In genomic region chr12:113137260-113138213, GRCm38 (mm10) we compare ENCODE assay signal across 19 mouse cellular contexts. TPM values are rescaled to one million over a fixed set of nuclear protein-coding genes. Genes with fewer than 3 reads are reported as not detected.
DNase-seq lines count a peak whose midpoint lies in the region; ATAC-seq and TF ChIP-seq lines count a peak whose summit lies in the region.
"Had no signal": no experiment of that assay in that cellular context is flagged by ENCODE, and none has a peak within 500 bp of the region (broad histone marks: within the 10 kb centered on the region; RNA-seq: fewer than 3 reads in every experiment).

No protein-coding gene starts in this region.

- peaks cover 22% of the 10 kb centered on the region for H3K27me3 ChIP-seq in embryonic facial prominence, embryonic 15.5 days
- peaks cover 23% of the 10 kb centered on the region for H3K27me3 ChIP-seq in embryonic facial prominence, embryonic 10.5 days (replicated peaks; ENCODE audit: low read depth, poor library complexity, severe bottlenecking)
- H3K27me3 ChIP-seq in lung, embryonic 14.5 days (ENCODE audit: insufficient read depth, low read length): no peaks in the 10 kb centered on the region
- H3K27me3 ChIP-seq in heart, postnatal 0 days (ENCODE audit: control insufficient read depth, insufficient read depth, low read length): no peaks in the 10 kb centered on the region
- H3K27me3 ChIP-seq: neural tube, embryonic 13.5 days had no signal

- no peak overlapping the region for H3K4me2 ChIP-seq in embryonic facial prominence, embryonic 15.5 days (replicated peaks)
- no peak overlapping the region for H3K4me2 ChIP-seq in lung, embryonic 14.5 days
- H3K4me2 ChIP-seq in heart, postnatal 0 days (ENCODE audit: low read depth, low read length): no peak overlapping the region
- H3K4me2 ChIP-seq: neural tube, embryonic 13.5 days had no signal

- no peak for DNase-seq in embryonic facial prominence, embryonic 10.5 days (ENCODE audit: low spot score)
- no peak for DNase-seq in lung, embryonic 14.5 days
- no peak for DNase-seq in lung, postnatal 10 days
- peak; percentile 72 to 74 for DNase-seq in heart, adult 9 months (ENCODE audit: low spot score in 2 of 2)
- DNase-seq in heart, postnatal 0 days (ENCODE audit: low spot score): peak; percentile 86
- no peak for DNase-seq in urinary bladder, postnatal 14 days (ENCODE audit: low spot score)
- no peak for DNase-seq in cerebellum, postnatal 25 days
- DNase-seq: cerebellum, adult 8-10 months; kidney, adult 2 months; kidney, postnatal 14 days; liver; liver, postnatal 0 days; right cerebral cortex, postnatal 25 days; thymus, postnatal 4 days had no signal

- H3K36me3 ChIP-seq in embryonic facial prominence, embryonic 15.5 days: peaks cover 58% of the 10 kb centered on the region
- H3K36me3 ChIP-seq in embryonic facial prominence, embryonic 10.5 days (replicated peaks): peaks cover 66% of the 10 kb centered on the region
- peaks cover 63% of the 10 kb centered on the region for H3K36me3 ChIP-seq in lung, embryonic 14.5 days (ENCODE audit: insufficient read depth)
- peaks cover 37% of the 10 kb centered on the region for H3K36me3 ChIP-seq in heart, postnatal 0 days (replicated peaks; ENCODE audit: control insufficient read depth, insufficient read depth, low read length)

- WGBS in embryonic facial prominence, embryonic 15.5 days: 86% methylated on average over 18 of the region's 18 CpGs
- WGBS in embryonic facial prominence, embryonic 10.5 days: 90% methylated on average over 18 of the region's 18 CpGs
- WGBS in lung, embryonic 14.5 days: 77% methylated on average over 18 of the region's 18 CpGs
- WGBS in heart, postnatal 0 days: 41% methylated on average over 18 of the region's 18 CpGs

- no peak overlapping the region for H3K4me3 ChIP-seq in embryonic facial prominence, embryonic 15.5 days (replicated peaks)
- no peak overlapping the region for H3K4me3 ChIP-seq in embryonic facial prominence, embryonic 10.5 days
- no peak overlapping the region for H3K4me3 ChIP-seq in lung, embryonic 14.5 days (ENCODE audit: low read depth, low read length)
- H3K4me3 ChIP-seq in heart, postnatal 0 days (ENCODE audit: low read depth, low read length): no peak overlapping the region
- H3K4me3 ChIP-seq: neural tube, embryonic 13.5 days had no signal

- TF ChIP-seq CTCF in lung, embryonic 14.5 days (IDR thresholded peaks at IDR 0.05; ENCODE audit: low read depth): no peak
- no peak for TF ChIP-seq CTCF in heart, postnatal 0 days (IDR thresholded peaks at IDR 0.05; ENCODE audit: low read depth)

- peaks cover 41% of the 10 kb centered on the region for H3K4me1 ChIP-seq in embryonic facial prominence, embryonic 15.5 days
- peaks cover 47% of the 10 kb centered on the region for H3K4me1 ChIP-seq in embryonic facial prominence, embryonic 10.5 days
- H3K4me1 ChIP-seq in lung, embryonic 14.5 days (ENCODE audit: insufficient read depth): peaks cover 22% of the 10 kb centered on the region
- peaks cover 53% of the 10 kb centered on the region for H3K4me1 ChIP-seq in heart, postnatal 0 days (ENCODE audit: control insufficient read depth, insufficient read depth)

- peak; percentile 99 for TF ChIP-seq EP300 in heart, postnatal 0 days (IDR thresholded peaks at IDR 0.05; ENCODE audit: low read depth)

- H3K9me3 ChIP-seq in embryonic facial prominence, embryonic 15.5 days (replicated peaks): no peaks in the 10 kb centered on the region
- H3K9me3 ChIP-seq in embryonic facial prominence, embryonic 10.5 days: no peaks in the 10 kb centered on the region
- no peaks in the 10 kb centered on the region for H3K9me3 ChIP-seq in lung, embryonic 14.5 days (ENCODE audit: low read depth, low read length)
- H3K9me3 ChIP-seq in heart, postnatal 0 days (replicated peaks; ENCODE audit: control insufficient read depth, low read length): no peaks in the 10 kb centered on the region
- H3K9me3 ChIP-seq: neural tube, embryonic 13.5 days had no signal

- no peak overlapping the region for H3K9ac ChIP-seq in embryonic facial prominence, embryonic 15.5 days
- H3K9ac ChIP-seq in lung, embryonic 14.5 days: no peak overlapping the region
- H3K9ac ChIP-seq in heart, postnatal 0 days (replicated peaks; ENCODE audit: low read depth, low read length): no peak overlapping the region
- H3K9ac ChIP-seq: liver, postnatal 0 days; neural tube, embryonic 13.5 days had no signal

- H3K27ac ChIP-seq in embryonic facial prominence, embryonic 15.5 days (replicated peaks): peak overlapping the region; percentile 11; the same call in 1 of the 2 replicates
- H3K27ac ChIP-seq in embryonic facial prominence, embryonic 10.5 days (replicated peaks): no peak overlapping the region
- H3K27ac ChIP-seq in lung, embryonic 14.5 days (ENCODE audit: low read depth): peak overlapping the region; percentile 10; the same call in 1 of the 2 replicates
- peak overlapping the region; percentile 98 for H3K27ac ChIP-seq in heart, postnatal 0 days (ENCODE audit: low read depth)
- H3K27ac ChIP-seq: stomach, postnatal 0 days had no signal

- no peak for ATAC-seq in embryonic facial prominence, embryonic 15.5 days (ENCODE audit: insufficient number of reproducible peaks, low FRiP score, low TSS enrichment, low read depth)
- ATAC-seq in lung, embryonic 14.5 days (ENCODE audit: insufficient read depth): no peak
- peak; percentile 31 for ATAC-seq in heart, postnatal 0 days (ENCODE audit: insufficient read depth, low read depth)
- ATAC-seq: CD4-positive, CD25-positive, alpha-beta regulatory T cell, adult 4 months; liver, postnatal 0 days had no signal

RNA-seq across cellular contexts. Expression of gene Crip2, which starts 2.5 kb away (rescaled TPM):
- 150 and 162 TPM in 2 replicates for polyA plus RNA-seq in embryonic facial prominence, embryonic 15.5 days (2015; fragmentation: Nextera tagmentation; extraction: Ambion mirVana)
- 91.8 and 96.4 TPM in 2 replicates for polyA plus RNA-seq in embryonic facial prominence, embryonic 10.5 days (2016; fragmentation: Nextera tagmentation; extraction: Ambion mirVana)
- polyA plus RNA-seq in lung, embryonic 14.5 days (2014; fragmentation: Nextera tagmentation; extraction: Ambion mirVana): 266 and 273 TPM in 2 replicates
- total RNA-seq in heart, postnatal 0 days (2014; rRNA removed; ENCODE audit: low replicate concordance): 1,394 and 1,556 TPM in 2 replicates
- polyA plus RNA-seq in heart, postnatal 0 days (2015; fragmentation: Nextera tagmentation; extraction: Ambion mirVana): 2,321 and 2,395 TPM in 2 replicates

RNA-seq across cellular contexts. Expression of gene Crip1, which starts 8.6 kb away (rescaled TPM):
- 436 and 462 TPM in 2 replicates for polyA plus RNA-seq in embryonic facial prominence, embryonic 15.5 days (2015; fragmentation: Nextera tagmentation; extraction: Ambion mirVana)
- 53.6 and 57.1 TPM in 2 replicates for polyA plus RNA-seq in embryonic facial prominence, embryonic 10.5 days (2016; fragmentation: Nextera tagmentation; extraction: Ambion mirVana)
- 237 and 267 TPM in 2 replicates for polyA plus RNA-seq in lung, embryonic 14.5 days (2014; fragmentation: Nextera tagmentation; extraction: Ambion mirVana)
- 286 and 487 TPM in 2 replicates for total RNA-seq in heart, postnatal 0 days (2014; rRNA removed; ENCODE audit: low replicate concordance)
- polyA plus RNA-seq in heart, postnatal 0 days (2015; fragmentation: Nextera tagmentation; extraction: Ambion mirVana): 831 and 871 TPM in 2 replicates

RNA-seq across cellular contexts. Expression of gene Tedc1, which starts 18.7 kb away (rescaled TPM):
- 29.6 and 36.8 TPM in 2 replicates for polyA plus RNA-seq in embryonic facial prominence, embryonic 15.5 days (2015; fragmentation: Nextera tagmentation; extraction: Ambion mirVana)
- polyA plus RNA-seq in embryonic facial prominence, embryonic 10.5 days (2016; fragmentation: Nextera tagmentation; extraction: Ambion mirVana): 57.5 and 59.4 TPM in 2 replicates
- polyA plus RNA-seq in lung, embryonic 14.5 days (2014; fragmentation: Nextera tagmentation; extraction: Ambion mirVana): 35.1 and 35.4 TPM in 2 replicates
- 6.7 and 16.5 TPM in 2 replicates for total RNA-seq in heart, postnatal 0 days (2014; rRNA removed; ENCODE audit: low replicate concordance)
- polyA plus RNA-seq in heart, postnatal 0 days (2015; fragmentation: Nextera tagmentation; extraction: Ambion mirVana): 4.5 and 4.9 TPM in 2 replicates

RNA-seq across cellular contexts. Expression of gene Mta1, which starts 39.5 kb away (rescaled TPM):
- 14.7 and 15.6 TPM in 2 replicates for polyA plus RNA-seq in embryonic facial prominence, embryonic 15.5 days (2015; fragmentation: Nextera tagmentation; extraction: Ambion mirVana)
- 20.3 and 21.0 TPM in 2 replicates for polyA plus RNA-seq in embryonic facial prominence, embryonic 10.5 days (2016; fragmentation: Nextera tagmentation; extraction: Ambion mirVana)
- polyA plus RNA-seq in lung, embryonic 14.5 days (2014; fragmentation: Nextera tagmentation; extraction: Ambion mirVana): 22.8 and 24.1 TPM in 2 replicates
- total RNA-seq in heart, postnatal 0 days (2014; rRNA removed; ENCODE audit: low replicate concordance): 26.3 and 32.0 TPM in 2 replicates
- 10.9 and 11.8 TPM in 2 replicates for polyA plus RNA-seq in heart, postnatal 0 days (2015; fragmentation: Nextera tagmentation; extraction: Ambion mirVana)

RNA-seq across cellular contexts. Expression of gene Tmem121, which starts 48.2 kb away (rescaled TPM):
- 17.0 and 17.5 TPM in 2 replicates for polyA plus RNA-seq in embryonic facial prominence, embryonic 15.5 days (2015; fragmentation: Nextera tagmentation; extraction: Ambion mirVana)
- polyA plus RNA-seq in embryonic facial prominence, embryonic 10.5 days (2016; fragmentation: Nextera tagmentation; extraction: Ambion mirVana): 11.4 and 12.1 TPM in 2 replicates
- polyA plus RNA-seq in lung, embryonic 14.5 days (2014; fragmentation: Nextera tagmentation; extraction: Ambion mirVana): 4.3 and 6.1 TPM in 2 replicates
- 0.97 and 4.8 TPM in 2 replicates for total RNA-seq in heart, postnatal 0 days (2014; rRNA removed; ENCODE audit: low replicate concordance)
- 1.2 TPM in 2 replicates for polyA plus RNA-seq in heart, postnatal 0 days (2015; fragmentation: Nextera tagmentation; extraction: Ambion mirVana)
- total RNA-seq: G1E had no signal
- polyA plus RNA-seq: CD4-positive, CD25-positive, alpha-beta regulatory T cell, adult 4 months; G1E had no signal

Comparison
In these comparisons a context has a peak if more than half of its experiments do, and no peak if none do; other contexts are left out.
1. DNase-seq: peak in heart, adult 9 months (2 of 2) and heart, postnatal 0 days (single experiment); none in embryonic facial prominence, embryonic 10.5 days (single experiment), lung, embryonic 14.5 days (single experiment), lung, postnatal 10 days (single experiment), urinary bladder, postnatal 14 days (single experiment) and cerebellum, postnatal 25 days (0 of 2).